Mouse (Mus musculus): Measurements from ENCODE around the gene Slc24a5. TPM values are rescaled to one million over a fixed set of nuclear protein-coding genes. Genes with fewer than 3 reads are reported as not detected.

Slc24a5 gene
- polyA plus RNA-seq, 1 experiment from 2014 or later, result 5.6 TPM

GRCm38 (mm10) chr2:125055316-125055903 lies 12.5 kb upstream of the Slc24a5 start:
- 70% methylated on average over 7 of the region's 7 CpGs for WGBS (ENCODE audit: insufficient replicate concordance)
- no peaks in the 10 kb centered on the region for H3K9me3 ChIP-seq (replicated peaks; ENCODE audit: control insufficient read depth, low read length)
- H3K27ac ChIP-seq (ENCODE audit: low read length), result no peak overlapping the region
- H3K36me3 ChIP-seq (ENCODE audit: control insufficient read depth, insufficient read depth), result no peaks in the 10 kb centered on the region
- no peak overlapping the region for H3K4me3 ChIP-seq (ENCODE audit: low read depth, low read length)
- H3K4me2 ChIP-seq (ENCODE audit: low read depth, low read length), result no peak overlapping the region
- H3K27me3 ChIP-seq (ENCODE audit: control insufficient read depth, insufficient read depth, low read depth, low read length), result no peaks in the 10 kb centered on the region
- H3K4me1 ChIP-seq (ENCODE audit: control insufficient read depth, low read depth, low read length), result no peaks in the 10 kb centered on the region
- ATAC-seq (ENCODE audit: low read depth), result no peak
- H3K9ac ChIP-seq (ENCODE audit: low read depth, low read length), result no peak overlapping the region

DNA sequence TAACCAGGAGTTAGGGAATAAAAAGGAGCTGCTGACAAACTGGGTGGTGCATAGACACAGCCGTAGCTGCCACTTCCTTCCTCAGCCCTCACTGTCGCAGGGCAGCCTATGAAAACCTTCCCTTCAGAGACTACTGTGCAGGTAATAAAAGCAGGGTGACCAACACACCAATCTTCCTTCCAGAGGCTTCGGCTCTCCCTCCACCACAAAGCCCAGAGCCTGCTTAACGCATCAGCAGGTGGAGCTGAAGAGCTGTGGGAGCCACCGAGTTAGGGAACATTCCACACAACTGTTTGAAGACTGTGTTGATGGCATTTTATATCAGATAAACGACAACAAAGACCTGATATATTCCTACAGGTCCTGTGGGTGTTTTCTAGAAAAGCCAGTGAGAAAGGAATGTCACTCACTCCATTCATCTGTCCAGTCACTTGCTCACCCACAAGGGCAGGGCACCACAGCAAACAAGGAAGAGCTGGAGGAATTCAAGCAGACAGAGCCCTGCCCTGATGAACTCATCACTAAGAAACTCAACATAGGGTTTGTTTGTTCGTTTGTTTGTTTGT lies 10.6 kb upstream of the Slc24a5 start:
- no peak for ATAC-seq (ENCODE audit: low read depth)
- H3K36me3 ChIP-seq (ENCODE audit: control insufficient read depth, insufficient read depth), result no peaks in the 10 kb centered on the region
- H3K4me1 ChIP-seq (ENCODE audit: control insufficient read depth, low read depth, low read length), result no peaks in the 10 kb centered on the region
- H3K4me3 ChIP-seq (ENCODE audit: low read depth, low read length), result no peak overlapping the region
- no peaks in the 10 kb centered on the region for H3K27me3 ChIP-seq (ENCODE audit: control insufficient read depth, insufficient read depth, low read depth, low read length)
- no peaks in the 10 kb centered on the region for H3K9me3 ChIP-seq (replicated peaks; ENCODE audit: control insufficient read depth, low read length)
- no peak overlapping the region for H3K9ac ChIP-seq (ENCODE audit: low read depth, low read length)
- H3K27ac ChIP-seq (ENCODE audit: low read length), result no peak overlapping the region
- H3K4me2 ChIP-seq (ENCODE audit: low read depth, low read length), result no peak overlapping the region
- 23% methylated on average over 7 of the region's 7 CpGs for WGBS (ENCODE audit: insufficient replicate concordance)

- Histone ChIP-seq H3K27ac (ENCODE audit: low read length) (no peak overlapping the region), H3K4me2 (ENCODE audit: low read depth, low read length) (no peak overlapping the region)
- 69% methylated on average over 7 of the region's 7 CpGs for WGBS (ENCODE audit: insufficient replicate concordance)
Measured at GRCm38 (mm10) chr2:125061451-125061850, 6.5 kb upstream of the Slc24a5 start.

GRCm38 (mm10) chr2:125062944-125063343 lies 5.0 kb upstream of the Slc24a5 start:
- H3K27ac ChIP-seq (ENCODE audit: low read length), result no peak overlapping the region
- H3K9ac ChIP-seq (ENCODE audit: low read depth, low read length), result no peak overlapping the region
- no peaks in the 10 kb centered on the region for H3K27me3 ChIP-seq (ENCODE audit: control insufficient read depth, insufficient read depth, low read depth, low read length)
- no peaks in the 10 kb centered on the region for H3K36me3 ChIP-seq (ENCODE audit: control insufficient read depth, insufficient read depth)
- no peaks in the 10 kb centered on the region for H3K9me3 ChIP-seq (replicated peaks; ENCODE audit: control insufficient read depth, low read length)
- H3K4me3 ChIP-seq (ENCODE audit: low read depth, low read length), result no peak overlapping the region
- no peak overlapping the region for H3K4me2 ChIP-seq (ENCODE audit: low read depth, low read length)
- 56% methylated on average over 4 of the region's 4 CpGs for WGBS (ENCODE audit: insufficient replicate concordance)
- no peaks in the 10 kb centered on the region for H3K4me1 ChIP-seq (ENCODE audit: control insufficient read depth, low read depth, low read length)
- ATAC-seq (ENCODE audit: low read depth), result no peak

More at GRCm38 (mm10) chr2:125061451-125061850, 6.5 kb upstream of the Slc24a5 start:
- Histone ChIP-seq H3K4me1 (ENCODE audit: control insufficient read depth, low read depth, low read length) (no peaks in the 10 kb centered on the region), H3K4me3 (ENCODE audit: low read depth, low read length) (no peak overlapping the region), H3K36me3 (ENCODE audit: control insufficient read depth, insufficient read depth) (no peaks in the 10 kb centered on the region), H3K9me3 (replicated peaks; ENCODE audit: control insufficient read depth, low read length) (no peaks in the 10 kb centered on the region), H3K27me3 (ENCODE audit: control insufficient read depth, insufficient read depth, low read depth, low read length) (no peaks in the 10 kb centered on the region), H3K9ac (ENCODE audit: low read depth, low read length) (no peak overlapping the region)
- no peak for ATAC-seq (ENCODE audit: low read depth)

GRCm38 (mm10) chr2:125067373-125067772 lies 551 bp upstream of the Slc24a5 start:
- H3K4me3 ChIP-seq (ENCODE audit: low read depth, low read length), result no peak overlapping the region
- H3K4me1 ChIP-seq (ENCODE audit: control insufficient read depth, low read depth, low read length), result no peaks in the 10 kb centered on the region
- no peak overlapping the region for H3K27ac ChIP-seq (ENCODE audit: low read length)
- WGBS (ENCODE audit: insufficient replicate concordance), result 69% methylated on average over 7 of the region's 7 CpGs
- no peak for ATAC-seq (ENCODE audit: low read depth)
- H3K36me3 ChIP-seq (ENCODE audit: control insufficient read depth, insufficient read depth), result no peaks in the 10 kb centered on the region
- H3K9me3 ChIP-seq (replicated peaks; ENCODE audit: control insufficient read depth, low read length), result no peaks in the 10 kb centered on the region
- H3K27me3 ChIP-seq (ENCODE audit: control insufficient read depth, insufficient read depth, low read depth, low read length), result no peaks in the 10 kb centered on the region
- no peak overlapping the region for H3K4me2 ChIP-seq (ENCODE audit: low read depth, low read length)
- H3K9ac ChIP-seq (ENCODE audit: low read depth, low read length), result no peak overlapping the region

DNA sequence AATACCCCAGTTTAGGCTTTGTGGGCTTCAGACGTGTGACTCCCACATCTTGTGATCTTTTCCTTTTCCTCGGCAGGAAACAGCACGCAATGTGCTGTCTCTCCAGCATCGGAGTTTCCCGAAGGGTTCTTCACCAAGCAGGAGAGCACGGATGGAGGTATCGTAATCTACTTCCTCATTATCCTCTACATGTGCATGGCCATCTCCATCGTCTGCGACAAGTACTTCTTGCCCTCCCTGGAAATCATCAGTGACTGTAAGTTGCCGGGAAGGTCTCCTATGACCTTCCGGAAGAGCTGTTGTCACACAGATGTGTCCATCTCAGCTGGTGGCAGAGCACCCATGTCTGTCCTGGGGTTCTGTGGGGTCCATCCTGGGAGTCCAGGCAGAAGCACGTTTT lies 772 bp downstream of the Slc24a5 start:
- no peak overlapping the region for H3K9ac ChIP-seq (ENCODE audit: low read depth, low read length)
- ATAC-seq (ENCODE audit: low read depth), result no peak
- H3K4me2 ChIP-seq (ENCODE audit: low read depth, low read length), result no peak overlapping the region
- 73% methylated on average over 12 of the region's 12 CpGs for WGBS (ENCODE audit: insufficient replicate concordance)
- no peak overlapping the region for H3K27ac ChIP-seq (ENCODE audit: low read length)
- no peaks in the 10 kb centered on the region for H3K4me1 ChIP-seq (ENCODE audit: control insufficient read depth, low read depth, low read length)
- H3K4me3 ChIP-seq (ENCODE audit: low read depth, low read length), result no peak overlapping the region
- no peaks in the 10 kb centered on the region for H3K36me3 ChIP-seq (ENCODE audit: control insufficient read depth, insufficient read depth)
- no peaks in the 10 kb centered on the region for H3K9me3 ChIP-seq (replicated peaks; ENCODE audit: control insufficient read depth, low read length)
- H3K27me3 ChIP-seq (ENCODE audit: control insufficient read depth, insufficient read depth, low read depth, low read length), result no peaks in the 10 kb centered on the region

GRCm38 (mm10) chr2:125073056-125073780 lies 5.3 kb downstream of the Slc24a5 start:
- no peak for ATAC-seq (ENCODE audit: low read depth)
- Histone ChIP-seq H3K4me3 (ENCODE audit: low read depth, low read length) (no peak overlapping the region), H3K4me2 (ENCODE audit: low read depth, low read length) (no peak overlapping the region), H3K36me3 (ENCODE audit: control insufficient read depth, insufficient read depth) (no peaks in the 10 kb centered on the region), H3K9me3 (replicated peaks; ENCODE audit: control insufficient read depth, low read length) (no peaks in the 10 kb centered on the region), H3K9ac (ENCODE audit: low read depth, low read length) (no peak overlapping the region), H3K4me1 (ENCODE audit: control insufficient read depth, low read depth, low read length) (no peaks in the 10 kb centered on the region), H3K27ac (ENCODE audit: low read length) (no peak overlapping the region), H3K27me3 (ENCODE audit: control insufficient read depth, insufficient read depth, low read depth, low read length) (no peaks in the 10 kb centered on the region)
- WGBS (ENCODE audit: insufficient replicate concordance), result 52% methylated on average over 3 of the region's 3 CpGs

- no peak overlapping the region for H3K9ac ChIP-seq (ENCODE audit: low read depth, low read length)
- H3K4me2 ChIP-seq (ENCODE audit: low read depth, low read length), result no peak overlapping the region
- no peaks in the 10 kb centered on the region for H3K9me3 ChIP-seq (replicated peaks; ENCODE audit: control insufficient read depth, low read length)
- no peaks in the 10 kb centered on the region; the same call in 1 of the 2 replicates for H3K36me3 ChIP-seq (ENCODE audit: control insufficient read depth, insufficient read depth)
- no peak overlapping the region for H3K4me3 ChIP-seq (ENCODE audit: low read depth, low read length)
- 4% methylated on average over 1 of the region's 1 CpGs for WGBS (ENCODE audit: insufficient replicate concordance)
- no peaks in the 10 kb centered on the region for H3K4me1 ChIP-seq (ENCODE audit: control insufficient read depth, low read depth, low read length)
- H3K27ac ChIP-seq (ENCODE audit: low read length), result no peak overlapping the region
- H3K27me3 ChIP-seq (ENCODE audit: control insufficient read depth, insufficient read depth, low read depth, low read length), result no peaks in the 10 kb centered on the region
- no peak for ATAC-seq (ENCODE audit: low read depth)
Measured at GRCm38 (mm10) chr2:125083879-125084278, 16.0 kb downstream of the Slc24a5 start.

GRCm38 (mm10) chr2:125088757-125089156 lies 20.8 kb downstream of the Slc24a5 start:
- H3K9ac ChIP-seq (ENCODE audit: low read depth, low read length), result no peak overlapping the region
- WGBS (ENCODE audit: insufficient replicate concordance), result 91% methylated on average over 7 of the region's 7 CpGs

More at GRCm38 (mm10) chr2:125088757-125089156, 20.8 kb downstream of the Slc24a5 start:
- H3K4me1 ChIP-seq (ENCODE audit: control insufficient read depth, low read depth, low read length), result no peaks in the 10 kb centered on the region
- no peak overlapping the region for H3K27ac ChIP-seq (ENCODE audit: low read length)
- ATAC-seq (ENCODE audit: low read depth), result no peak
- H3K4me3 ChIP-seq (ENCODE audit: low read depth, low read length), result no peak overlapping the region
- H3K36me3 ChIP-seq (ENCODE audit: control insufficient read depth, insufficient read depth), result peaks cover 9% of the 10 kb centered on the region
- no peak overlapping the region for H3K4me2 ChIP-seq (ENCODE audit: low read depth, low read length)
- no peaks in the 10 kb centered on the region for H3K27me3 ChIP-seq (ENCODE audit: control insufficient read depth, insufficient read depth, low read depth, low read length)
- no peaks in the 10 kb centered on the region for H3K9me3 ChIP-seq (replicated peaks; ENCODE audit: control insufficient read depth, low read length)
